Mouse (Mus musculus): ENCODE measurements around the gene G0s2. TPM values are rescaled to one million over a fixed set of nuclear protein-coding genes. Genes with fewer than 3 reads are reported as not detected.
A peak's percentile ranks its signal among the peaks of the same experiment; 100 is the strongest.

G0s2 gene
- polyA plus RNA-seq, 1 experiment from 2014 or later = 29.5 TPM

DNA sequence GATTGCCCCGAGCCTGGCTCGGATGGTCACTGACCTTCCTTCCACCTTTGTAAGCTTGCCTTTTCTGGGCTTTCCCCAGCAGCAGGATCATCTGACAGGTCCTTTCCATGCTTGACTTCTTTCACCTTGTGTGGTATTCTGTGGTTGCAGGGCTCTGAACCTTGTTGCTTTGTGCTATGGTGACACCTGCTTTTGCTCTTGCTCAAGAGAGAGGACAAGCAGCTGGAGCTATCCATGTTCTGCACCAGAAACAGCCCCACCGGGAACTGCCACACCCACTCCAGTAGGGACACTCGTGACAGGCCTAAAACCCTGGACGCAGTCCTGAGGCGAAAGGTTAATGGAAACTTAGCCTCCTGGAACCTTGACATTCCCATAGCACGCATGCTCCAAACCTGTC lies 21.6 kb downstream of the G0s2 start:
- no peaks in the 10 kb centered on the region for H3K36me3 ChIP-seq
- H3K4me1 ChIP-seq = peaks cover 4% of the 10 kb centered on the region; the same call in 1 of the 2 replicates
- WGBS = 74% methylated on average over 7 of the region's 7 CpGs
- no peak overlapping the region for H3K4me2 ChIP-seq (replicated peaks)
- no peak for ATAC-seq (ENCODE audit: insufficient number of reproducible peaks, low FRiP score, low TSS enrichment, low read depth)
- no peaks in the 10 kb centered on the region for H3K9me3 ChIP-seq (replicated peaks)
- H3K27me3 ChIP-seq = no peaks in the 10 kb centered on the region
- no peak overlapping the region for H3K27ac ChIP-seq (replicated peaks)
- no peak overlapping the region for H3K9ac ChIP-seq
- H3K4me3 ChIP-seq (replicated peaks) = no peak overlapping the region

DNA sequence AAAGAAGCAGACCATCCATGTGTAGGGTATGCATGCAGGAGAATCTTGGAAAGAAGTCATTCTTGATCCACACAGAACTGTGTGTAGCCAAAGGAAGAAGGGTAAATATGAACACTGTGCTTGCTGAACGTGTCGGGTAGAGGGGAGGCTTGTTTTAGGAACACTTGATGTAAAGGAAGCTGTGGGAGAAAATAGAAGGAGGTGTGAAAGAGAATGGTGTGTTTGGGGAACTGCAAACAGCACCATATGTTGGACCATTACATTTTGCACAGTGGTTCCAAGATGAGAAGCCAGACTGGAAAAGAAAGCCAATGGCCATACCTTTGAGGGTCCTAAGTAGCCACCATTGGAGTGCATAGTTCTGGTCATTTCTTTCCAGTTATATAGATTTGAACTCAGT lies 23.0 kb downstream of the G0s2 start:
- Histone ChIP-seq H3K4me2 (replicated peaks) (no peak overlapping the region), H3K9me3 (replicated peaks) (no peaks in the 10 kb centered on the region), H3K4me1 (no peaks in the 10 kb centered on the region), H3K9ac (no peak overlapping the region), H3K27ac (replicated peaks) (no peak overlapping the region), H3K27me3 (no peaks in the 10 kb centered on the region), H3K4me3 (replicated peaks) (no peak overlapping the region), H3K36me3 (no peaks in the 10 kb centered on the region)
- WGBS = 72% methylated on average over 2 of the region's 2 CpGs
- ATAC-seq (ENCODE audit: insufficient number of reproducible peaks, low FRiP score, low TSS enrichment, low read depth) = no peak

- Histone ChIP-seq H3K4me2 (replicated peaks) (no peak overlapping the region), H3K27ac (replicated peaks) (no peak overlapping the region), H3K36me3 (no peaks in the 10 kb centered on the region), H3K4me3 (replicated peaks) (no peak overlapping the region), H3K4me1 (peaks cover 12% of the 10 kb centered on the region; the same call in 1 of the 2 replicates), H3K9ac (no peak overlapping the region), H3K27me3 (no peaks in the 10 kb centered on the region), H3K9me3 (replicated peaks) (no peaks in the 10 kb centered on the region)
- ATAC-seq (ENCODE audit: insufficient number of reproducible peaks, low FRiP score, low TSS enrichment, low read depth) = no peak
- WGBS = 71% methylated on average over 6 of the region's 6 CpGs
Observed at GRCm38 (mm10) chr1:193244235-193244634, 28.8 kb downstream of the G0s2 start.

GRCm38 (mm10) chr1:193243571-193244193 lies 29.3 kb downstream of the G0s2 start:
- Histone ChIP-seq H3K9me3 (replicated peaks) (no peaks in the 10 kb centered on the region), H3K36me3 (no peaks in the 10 kb centered on the region), H3K27me3 (no peaks in the 10 kb centered on the region), H3K4me1 (peaks cover 12% of the 10 kb centered on the region; the same call in 1 of the 2 replicates), H3K9ac (no peak overlapping the region), H3K27ac (replicated peaks) (peak overlapping the region; percentile 39; the same call in 1 of the 2 replicates), H3K4me3 (replicated peaks) (no peak overlapping the region), H3K4me2 (replicated peaks) (no peak overlapping the region)
- WGBS = 33% methylated on average over 10 of the region's 10 CpGs
- ATAC-seq (ENCODE audit: insufficient number of reproducible peaks, low FRiP score, low TSS enrichment, low read depth) = no peak

DNA sequence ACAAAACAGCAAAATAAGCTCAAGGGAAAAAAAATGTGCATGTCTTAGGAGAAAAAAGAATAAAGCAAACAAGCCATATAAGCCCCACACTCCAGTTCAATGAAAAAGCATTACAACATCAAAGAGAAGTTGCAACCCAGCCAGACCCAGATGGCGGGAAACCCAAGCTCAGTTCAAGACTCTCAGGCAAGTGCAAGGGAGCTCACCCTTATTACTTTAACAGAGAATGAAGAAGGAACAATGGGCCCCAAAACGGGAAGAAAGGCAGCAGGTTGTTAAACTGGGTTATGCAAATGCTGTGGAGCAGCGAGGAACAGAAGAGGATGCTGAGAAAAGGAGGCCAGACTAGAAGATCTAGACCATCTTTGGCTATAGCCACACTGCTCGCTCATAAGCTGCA lies 30.2 kb downstream of the G0s2 start:
- 55% methylated on average over 4 of the region's 4 CpGs for WGBS
- no peaks in the 10 kb centered on the region for H3K27me3 ChIP-seq
- H3K9me3 ChIP-seq (replicated peaks) = no peaks in the 10 kb centered on the region
- no peak overlapping the region for H3K4me2 ChIP-seq (replicated peaks)
- ATAC-seq (ENCODE audit: insufficient number of reproducible peaks, low FRiP score, low TSS enrichment, low read depth) = no peak
- H3K9ac ChIP-seq = no peak overlapping the region
- H3K27ac ChIP-seq (replicated peaks) = 0 out of 2 replicates have a peak overlapping the region, but pooled peaks have one; percentile 39
- no peak overlapping the region for H3K4me3 ChIP-seq (replicated peaks)
- H3K4me1 ChIP-seq = peaks cover 12% of the 10 kb centered on the region; the same call in 1 of the 2 replicates
- no peaks in the 10 kb centered on the region for H3K36me3 ChIP-seq

GRCm38 (mm10) chr1:193242238-193242637 lies 30.8 kb downstream of the G0s2 start:
- no peak overlapping the region for H3K27ac ChIP-seq (replicated peaks)
- no peak for ATAC-seq (ENCODE audit: insufficient number of reproducible peaks, low FRiP score, low TSS enrichment, low read depth)
- H3K4me3 ChIP-seq (replicated peaks) = no peak overlapping the region
- no peaks in the 10 kb centered on the region for H3K27me3 ChIP-seq
- no peaks in the 10 kb centered on the region for H3K36me3 ChIP-seq
- no peaks in the 10 kb centered on the region for H3K9me3 ChIP-seq (replicated peaks)
- H3K4me2 ChIP-seq (replicated peaks) = no peak overlapping the region
- H3K4me1 ChIP-seq = peaks cover 12% of the 10 kb centered on the region; the same call in 1 of the 2 replicates
- 57% methylated on average over 8 of the region's 8 CpGs for WGBS
- H3K9ac ChIP-seq = no peak overlapping the region

- WGBS = 88% methylated on average over 4 of the region's 4 CpGs
- Histone ChIP-seq H3K27ac (replicated peaks) (no peak overlapping the region), H3K36me3 (no peaks in the 10 kb centered on the region), H3K4me1 (peaks cover 12% of the 10 kb centered on the region; the same call in 1 of the 2 replicates), H3K4me2 (replicated peaks) (no peak overlapping the region), H3K9me3 (replicated peaks) (no peaks in the 10 kb centered on the region), H3K9ac (no peak overlapping the region), H3K27me3 (no peaks in the 10 kb centered on the region), H3K4me3 (replicated peaks) (no peak overlapping the region)
- no peak for ATAC-seq (ENCODE audit: insufficient number of reproducible peaks, low FRiP score, low TSS enrichment, low read depth)
Observed at GRCm38 (mm10) chr1:193241436-193241835, 31.6 kb downstream of the G0s2 start.

- Histone ChIP-seq H3K27ac (replicated peaks) (no peak overlapping the region), H3K4me3 (replicated peaks) (no peak overlapping the region), H3K9ac (no peak overlapping the region), H3K4me1 (0 out of 2 replicates have a peak, but pooled peaks cover 10% of the 10 kb centered on the region), H3K4me2 (replicated peaks) (no peak overlapping the region), H3K9me3 (replicated peaks) (no peaks in the 10 kb centered on the region), H3K36me3 (no peaks in the 10 kb centered on the region), H3K27me3 (no peaks in the 10 kb centered on the region)
- WGBS = 62% methylated on average over 4 of the region's 4 CpGs
- ATAC-seq (ENCODE audit: insufficient number of reproducible peaks, low FRiP score, low TSS enrichment, low read depth) = no peak
Observed at GRCm38 (mm10) chr1:193238426-193238825, 34.6 kb downstream of the G0s2 start.

GRCm38 (mm10) chr1:193234930-193235329 lies 38.1 kb downstream of the G0s2 start:
- no peak overlapping the region for H3K27ac ChIP-seq (replicated peaks)
- ATAC-seq (ENCODE audit: insufficient number of reproducible peaks, low FRiP score, low TSS enrichment, low read depth) = no peak
- no peak overlapping the region for H3K4me3 ChIP-seq (replicated peaks)
- H3K36me3 ChIP-seq = no peaks in the 10 kb centered on the region
- no peaks in the 10 kb centered on the region for H3K9me3 ChIP-seq (replicated peaks)
- H3K4me2 ChIP-seq (replicated peaks) = no peak overlapping the region
- H3K27me3 ChIP-seq = no peaks in the 10 kb centered on the region
- WGBS = 49% methylated on average over 7 of the region's 7 CpGs
- no peaks in the 10 kb centered on the region for H3K4me1 ChIP-seq
- no peak overlapping the region for H3K9ac ChIP-seq

GRCm38 (mm10) chr1:193234130-193234645 lies 38.8 kb downstream of the G0s2 start:
- no peaks in the 10 kb centered on the region for H3K4me1 ChIP-seq

GRCm38 (mm10) chr1:193232732-193233131 lies 40.3 kb downstream of the G0s2 start:
- H3K9me3 ChIP-seq (replicated peaks) = no peaks in the 10 kb centered on the region
- no peak overlapping the region for H3K4me3 ChIP-seq (replicated peaks)
- no peaks in the 10 kb centered on the region for H3K27me3 ChIP-seq
- ATAC-seq (ENCODE audit: insufficient number of reproducible peaks, low FRiP score, low TSS enrichment, low read depth) = no peak
- H3K9ac ChIP-seq = no peak overlapping the region
- H3K4me1 ChIP-seq = no peaks in the 10 kb centered on the region
- H3K36me3 ChIP-seq = no peaks in the 10 kb centered on the region
- 72% methylated on average over 2 of the region's 2 CpGs for WGBS
- no peak overlapping the region for H3K27ac ChIP-seq (replicated peaks)
- no peak overlapping the region for H3K4me2 ChIP-seq (replicated peaks)

More at GRCm38 (mm10) chr1:193234130-193234645, 38.8 kb downstream of the G0s2 start:
- H3K4me2 ChIP-seq (replicated peaks) = no peak overlapping the region
- no peak overlapping the region for H3K4me3 ChIP-seq (replicated peaks)
- ATAC-seq (ENCODE audit: insufficient number of reproducible peaks, low FRiP score, low TSS enrichment, low read depth) = no peak
- no peaks in the 10 kb centered on the region for H3K27me3 ChIP-seq
- H3K36me3 ChIP-seq = no peaks in the 10 kb centered on the region
- 93% methylated on average over 2 of the region's 2 CpGs for WGBS
- H3K9me3 ChIP-seq (replicated peaks) = no peaks in the 10 kb centered on the region
- no peak overlapping the region for H3K27ac ChIP-seq (replicated peaks)
- H3K9ac ChIP-seq = no peak overlapping the region

DNA sequence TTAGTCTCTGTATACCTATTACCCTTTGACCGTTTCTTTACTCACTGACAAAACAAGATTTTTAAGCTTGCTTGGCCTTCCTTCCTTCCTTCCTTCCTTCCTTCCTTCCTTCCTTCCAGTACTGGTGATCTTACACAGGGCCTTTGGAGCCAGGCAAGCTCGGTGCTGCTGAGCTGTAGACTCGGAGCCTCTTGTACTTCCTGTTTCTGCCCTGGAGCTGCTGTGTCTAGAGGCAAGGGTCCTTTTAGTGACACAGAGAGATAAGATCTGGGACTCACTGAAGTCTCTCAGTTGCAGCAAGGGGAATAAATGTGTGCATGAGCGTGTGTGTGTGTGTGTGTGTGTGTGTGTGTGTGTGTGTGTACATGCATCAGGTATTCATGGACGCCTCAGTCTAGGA lies 42.1 kb downstream of the G0s2 start:
- Histone ChIP-seq H3K4me1 (peaks cover 12% of the 10 kb centered on the region; the same call in 1 of the 2 replicates), H3K9me3 (replicated peaks) (no peaks in the 10 kb centered on the region), H3K4me2 (replicated peaks) (no peak overlapping the region), H3K36me3 (no peaks in the 10 kb centered on the region), H3K4me3 (replicated peaks) (no peak overlapping the region), H3K27ac (replicated peaks) (no peak overlapping the region), H3K27me3 (no peaks in the 10 kb centered on the region), H3K9ac (no peak overlapping the region)
- WGBS = 55% methylated on average over 5 of the region's 5 CpGs
- no peak for ATAC-seq (ENCODE audit: insufficient number of reproducible peaks, low FRiP score, low TSS enrichment, low read depth)

All from embryonic facial prominence, embryonic 15.5 days (tissue).